Mouse (Mus musculus) kidney, adult 8-10 months (tissue): Measurements from ENCODE around the gene Scd2.
"Not testable (repeated sequence)": the region's sequence is repeated elsewhere in the genome, so short reads cannot be mapped to it uniquely, and the experiment has no call there.

Experiments used
- DNase-seq, 2 experiments: peaks; one replicate each; pipeline ENCODE4 v3.0.0; 2022

Scd2 gene

DNA sequence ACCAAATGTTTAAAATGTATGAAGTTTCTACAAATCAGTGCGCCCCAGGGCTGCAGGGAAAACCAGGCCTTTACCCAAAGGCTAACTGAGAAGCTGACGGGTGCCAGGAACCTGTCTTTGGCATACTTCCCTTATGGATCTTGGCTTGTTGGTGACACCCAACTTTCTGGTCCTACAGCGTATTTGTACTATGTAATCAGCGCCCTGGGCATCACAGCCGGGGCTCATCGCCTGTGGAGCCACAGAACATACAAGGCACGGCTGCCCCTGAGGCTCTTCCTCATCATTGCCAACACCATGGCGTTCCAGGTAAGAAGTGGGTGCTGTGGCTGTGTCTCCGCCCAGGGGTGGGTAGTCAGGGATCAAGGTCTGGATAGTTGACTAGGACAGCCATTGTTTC, 4.4 kb downstream of the Scd2 start:
- DNase-seq, result no peak

DNA sequence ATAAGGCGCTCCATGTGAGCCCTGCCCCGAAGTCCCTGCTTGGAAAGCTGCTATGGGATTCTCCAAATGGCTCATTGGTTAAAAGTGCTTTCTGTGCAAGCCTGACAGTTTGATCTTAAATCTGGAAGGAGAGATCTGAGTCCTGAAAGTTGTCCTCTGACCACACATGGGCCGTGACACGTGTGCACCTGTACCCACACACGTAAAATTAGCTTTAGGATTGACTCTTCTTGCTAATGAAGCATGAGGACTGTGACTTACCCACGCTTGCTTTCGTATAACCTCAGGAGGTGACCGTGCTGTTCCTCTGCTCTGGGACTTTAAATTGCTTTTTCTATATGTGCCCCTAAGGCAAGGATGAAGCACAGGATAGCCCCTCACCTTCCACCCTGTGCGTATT, 5.6 kb downstream of the Scd2 start:
- DNase-seq, result no peak

DNA sequence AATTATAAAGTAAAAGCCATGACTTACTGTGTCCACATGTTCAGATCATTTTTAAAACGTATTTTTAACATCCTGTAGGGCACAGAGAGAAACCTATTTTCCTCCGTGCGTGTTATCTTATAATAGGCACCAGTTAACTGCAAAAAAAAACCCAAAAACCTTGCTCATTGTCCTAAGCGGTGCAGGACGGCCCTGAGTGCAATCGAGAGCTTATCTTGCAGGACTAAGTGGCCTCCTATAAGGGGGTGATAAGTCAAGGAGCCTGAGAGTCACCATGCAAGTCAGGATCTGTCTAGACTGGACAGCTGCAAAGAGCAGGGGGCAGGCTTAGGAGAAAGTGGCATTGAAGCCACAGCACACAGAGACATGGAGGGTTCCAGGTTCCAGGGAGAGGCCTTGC, 6.4 kb downstream of the Scd2 start:
- DNase-seq, result no peak

DNA sequence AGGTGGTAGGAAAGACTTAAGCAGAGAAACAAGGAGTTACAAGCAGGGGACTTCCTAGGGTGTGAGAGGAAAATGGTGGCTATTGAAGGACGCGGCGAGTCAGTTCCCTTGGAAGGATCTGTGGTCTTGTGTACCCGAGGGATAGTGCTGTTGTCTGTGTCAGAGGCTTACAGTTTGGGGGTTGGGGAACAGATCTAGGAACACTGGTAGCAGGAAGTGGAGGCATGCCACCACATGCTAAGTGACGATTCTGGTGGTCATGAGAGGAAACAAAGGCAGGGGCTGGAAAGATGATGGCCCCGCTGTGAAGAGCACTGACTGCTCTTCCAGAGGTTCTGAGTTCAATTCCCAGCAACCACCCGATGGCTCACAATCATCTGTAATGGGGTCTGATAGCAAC, 7.0 kb downstream of the Scd2 start:
- no peak for DNase-seq

DNA sequence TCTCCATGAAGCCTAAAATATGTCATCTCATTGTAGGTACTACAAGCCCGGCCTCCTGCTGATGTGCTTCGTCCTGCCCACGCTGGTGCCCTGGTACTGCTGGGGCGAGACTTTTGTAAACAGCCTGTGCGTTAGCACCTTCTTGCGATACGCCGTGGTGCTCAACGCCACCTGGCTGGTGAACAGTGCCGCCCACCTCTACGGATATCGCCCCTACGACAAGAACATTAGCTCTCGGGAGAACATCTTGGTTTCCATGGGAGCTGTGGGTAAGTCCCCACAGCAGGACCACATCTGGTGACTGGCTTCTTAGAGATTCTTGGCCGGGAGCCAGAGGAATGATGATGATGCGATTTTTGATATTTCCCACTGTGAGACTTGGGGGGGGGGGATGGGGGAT, 7.7 kb downstream of the Scd2 start:
- DNase-seq, result no peak

DNA sequence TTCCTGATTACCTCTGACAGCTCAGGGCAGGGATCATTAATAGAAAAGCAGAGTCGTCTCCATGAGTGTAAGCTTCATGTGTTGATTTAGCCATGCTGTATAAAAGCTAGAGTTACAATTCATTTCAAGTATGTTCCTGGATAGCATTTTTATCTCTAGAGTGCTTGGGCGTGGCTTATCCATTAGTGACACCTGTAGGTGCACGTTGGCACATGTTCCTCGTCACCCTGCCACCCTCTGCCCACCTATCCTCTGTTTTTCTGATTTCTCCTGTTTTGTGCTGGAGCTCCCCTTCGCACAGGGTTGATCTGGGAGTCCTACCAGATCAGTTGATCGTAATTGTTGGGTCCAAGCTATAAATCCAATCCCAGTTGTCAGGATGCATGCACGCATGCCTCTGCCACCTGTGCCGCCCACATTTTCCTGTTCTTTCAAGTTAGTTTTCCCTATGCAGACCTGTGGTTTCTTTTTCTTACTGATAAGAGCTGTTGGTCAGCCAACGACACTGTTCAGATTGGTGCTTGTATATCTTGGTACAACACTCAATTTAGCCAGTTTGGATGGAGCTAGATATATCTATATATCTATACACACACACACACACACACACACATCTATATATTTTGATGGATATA, 8.3 kb downstream of the Scd2 start:
- no peak for DNase-seq

DNA sequence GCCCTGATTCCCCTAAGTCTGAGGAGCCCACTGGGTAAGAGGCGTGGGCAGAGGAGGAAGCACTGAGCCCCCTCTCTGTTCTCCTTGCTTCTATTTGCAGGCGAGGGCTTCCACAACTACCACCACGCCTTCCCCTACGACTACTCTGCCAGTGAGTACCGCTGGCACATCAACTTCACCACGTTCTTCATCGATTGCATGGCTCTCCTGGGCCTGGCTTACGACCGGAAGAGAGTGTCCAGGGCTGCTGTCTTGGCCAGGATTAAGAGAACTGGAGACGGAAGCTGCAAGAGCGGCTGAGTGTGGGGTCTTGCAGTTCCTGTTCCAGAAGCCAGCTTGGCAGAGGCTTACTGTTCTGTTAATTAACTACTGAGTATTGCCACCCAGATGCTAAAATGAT, 9.4 kb downstream of the Scd2 start:
- DNase-seq, result no peak

DNA sequence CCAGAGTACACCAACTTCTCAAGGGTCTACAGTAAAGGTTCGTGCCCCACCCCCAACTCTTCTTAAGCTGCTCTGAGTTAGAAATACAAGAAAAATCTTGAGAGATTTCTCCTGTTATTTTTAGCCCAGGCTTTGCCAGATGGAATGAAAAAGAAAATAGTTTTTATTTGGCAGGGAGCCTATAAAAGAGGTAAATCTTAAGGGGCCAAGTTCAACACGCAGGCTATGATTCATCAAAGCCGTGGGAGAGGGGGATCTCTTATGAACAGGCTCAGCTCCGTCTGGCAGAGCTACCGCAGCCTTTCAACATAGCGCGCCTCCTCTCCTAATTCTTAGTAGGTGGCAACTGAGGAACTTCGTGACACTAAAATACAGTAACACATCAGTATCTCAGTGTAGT, 10.0 kb downstream of the Scd2 start:
- no peak for DNase-seq

DNA sequence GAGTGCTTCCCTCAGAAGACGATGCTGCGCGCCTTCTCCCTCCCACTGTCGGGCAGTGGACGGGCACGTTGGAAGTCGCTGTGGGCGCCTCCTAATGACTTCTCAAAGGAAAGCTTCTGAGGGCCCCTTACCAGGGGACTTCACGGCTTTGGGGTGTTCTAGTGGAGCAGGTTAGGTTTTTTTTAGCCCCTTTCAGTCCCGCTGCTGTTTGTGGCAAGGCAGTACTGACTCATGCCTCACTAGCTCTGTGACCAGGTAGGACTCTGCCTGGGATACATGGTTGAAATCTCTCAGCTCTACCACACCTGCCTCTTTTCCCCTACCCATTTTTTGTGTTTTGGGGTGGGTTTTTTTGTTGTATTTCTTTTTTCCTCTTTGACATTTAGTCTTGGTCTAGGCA, 10.9 kb downstream of the Scd2 start:
- no peak for DNase-seq

DNA sequence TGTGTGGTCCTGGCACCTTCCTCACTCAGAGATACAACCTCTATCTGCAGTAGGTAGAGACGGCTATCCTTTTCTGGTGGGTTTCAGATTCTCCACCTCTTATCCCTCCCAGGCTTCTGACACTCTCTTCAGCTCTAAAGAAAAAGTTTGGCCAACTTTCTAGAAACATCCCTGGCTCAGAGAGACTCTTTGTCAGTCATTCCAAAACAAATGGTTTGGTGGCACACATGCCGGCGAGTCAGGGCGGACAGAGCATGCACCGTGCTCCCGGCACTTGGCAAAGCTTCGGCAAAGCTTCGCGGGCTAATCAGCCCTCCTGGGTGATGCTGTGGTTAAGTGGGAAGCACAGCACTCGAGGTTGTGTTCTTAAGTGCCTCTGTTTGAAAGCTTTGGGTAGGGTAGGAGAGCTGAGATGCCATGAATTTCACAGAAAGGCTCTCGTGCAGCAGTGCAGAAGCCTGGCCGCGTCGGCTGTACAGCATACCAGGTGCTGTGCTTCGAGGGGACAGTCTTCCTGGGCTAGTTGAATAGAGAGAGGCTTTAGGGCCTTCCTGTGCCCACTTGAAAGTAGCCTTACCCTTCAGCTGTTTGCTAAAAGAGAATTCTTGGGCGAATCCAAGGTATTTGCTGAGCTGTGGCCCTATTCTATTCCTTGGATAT, 11.5 kb downstream of the Scd2 start:
- no peak for DNase-seq

DNA sequence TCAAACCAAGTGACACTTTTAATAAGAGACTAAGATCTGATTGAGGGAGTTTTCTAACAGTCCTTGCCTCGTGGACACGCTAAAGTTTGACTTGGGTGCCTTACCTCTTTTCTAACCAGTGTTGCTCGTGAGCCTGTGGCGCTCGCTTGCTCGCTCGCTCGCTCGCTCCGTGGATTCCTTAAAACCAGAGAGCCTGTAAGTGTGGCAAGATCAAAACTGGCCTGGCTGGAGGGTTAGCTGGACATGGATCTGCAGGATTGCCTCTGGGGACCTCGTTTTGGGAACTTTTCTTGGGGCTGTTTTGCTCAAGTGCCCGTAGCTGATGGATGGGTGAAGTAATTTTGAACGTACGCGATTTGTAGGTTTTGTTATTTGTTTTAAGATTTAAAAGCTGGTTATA, 12.2 kb downstream of the Scd2 start:
- no peak for DNase-seq

DNA sequence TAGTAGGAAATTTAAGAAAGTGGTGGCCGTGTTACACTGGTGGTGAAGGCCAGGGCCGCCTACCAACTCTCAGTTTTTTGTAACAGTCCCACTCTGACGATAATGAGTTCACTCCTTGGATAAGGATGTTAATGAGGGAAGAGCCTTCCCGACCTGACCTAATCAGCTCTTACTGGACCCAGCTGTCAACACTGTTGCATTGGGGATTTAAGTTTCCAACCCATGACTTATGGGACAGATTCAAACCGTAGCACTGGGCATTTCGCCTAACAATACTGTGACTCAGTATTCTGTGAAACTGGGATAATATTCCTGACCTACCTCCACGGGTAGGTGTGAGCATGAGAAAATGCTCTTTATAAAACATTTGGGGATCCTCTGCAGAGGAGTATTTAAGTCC, 12.7 kb downstream of the Scd2 start:
- no peak for DNase-seq

DNA sequence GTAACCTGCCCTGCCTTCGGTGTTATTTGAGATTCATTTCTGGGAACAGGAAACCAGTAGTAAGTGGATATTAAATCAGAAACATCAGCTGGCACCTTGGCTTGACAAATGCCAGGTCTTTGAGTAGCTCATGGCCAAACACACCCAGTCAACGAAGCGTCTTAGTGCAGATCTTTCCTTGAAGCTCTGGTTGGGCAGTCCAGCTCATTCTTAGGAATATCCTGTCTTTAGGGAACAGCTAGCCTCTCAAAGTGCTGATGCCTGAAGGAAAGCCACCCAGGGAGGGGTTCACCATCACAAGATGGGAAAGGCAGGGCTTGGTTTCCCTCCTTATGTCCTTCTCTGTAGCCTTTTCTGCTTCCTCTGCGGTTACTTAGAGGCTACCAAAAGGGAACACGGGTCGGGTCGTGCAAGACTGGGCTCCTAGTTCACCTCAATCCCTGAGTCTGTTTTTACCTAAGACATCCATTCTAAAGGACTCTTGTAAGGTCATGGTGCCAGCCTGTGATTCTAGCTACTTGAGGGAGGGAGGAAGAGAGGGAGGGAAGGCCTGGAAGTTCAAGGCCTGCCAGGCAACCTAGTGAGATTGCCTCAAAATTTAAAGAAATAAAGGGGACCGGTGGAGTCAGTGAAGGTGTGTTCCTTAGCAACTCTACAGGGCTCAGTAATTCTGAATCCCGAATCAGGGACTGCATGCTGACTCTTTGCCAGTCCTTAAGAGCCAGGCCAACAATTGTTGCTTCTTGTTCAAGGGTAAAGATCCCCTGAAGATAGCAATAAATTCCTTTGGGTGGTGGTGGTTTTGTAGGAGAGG, 13.8 kb downstream of the Scd2 start:
- no peak for DNase-seq

DNA sequence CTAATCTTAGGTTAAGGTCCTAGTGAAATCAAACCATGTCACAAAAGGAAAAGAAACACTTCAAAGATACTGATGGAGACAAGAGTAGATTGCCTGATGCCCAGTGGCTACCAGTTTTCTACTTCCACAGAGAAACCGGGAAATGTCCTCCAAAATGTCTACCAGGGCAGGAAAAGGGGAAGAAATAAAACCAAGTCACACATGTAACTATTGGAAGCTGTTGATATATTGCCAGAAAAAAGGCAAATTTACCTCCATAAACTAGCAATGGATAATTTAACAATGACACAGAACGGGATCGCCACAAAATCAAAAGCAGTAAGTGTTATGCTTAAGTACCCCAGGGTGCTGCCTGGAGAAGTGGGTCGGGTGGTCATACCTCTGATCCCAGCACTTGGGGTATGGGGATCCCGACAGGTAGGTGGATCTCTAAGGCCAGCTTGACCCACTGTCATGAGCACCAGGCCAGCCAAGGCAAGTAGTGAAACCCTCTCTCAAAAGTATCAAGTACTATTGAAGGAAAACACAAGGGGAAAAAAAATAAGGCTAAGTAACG, 14.5 kb downstream of the Scd2 start:
- DNase-seq, result no peak

DNA sequence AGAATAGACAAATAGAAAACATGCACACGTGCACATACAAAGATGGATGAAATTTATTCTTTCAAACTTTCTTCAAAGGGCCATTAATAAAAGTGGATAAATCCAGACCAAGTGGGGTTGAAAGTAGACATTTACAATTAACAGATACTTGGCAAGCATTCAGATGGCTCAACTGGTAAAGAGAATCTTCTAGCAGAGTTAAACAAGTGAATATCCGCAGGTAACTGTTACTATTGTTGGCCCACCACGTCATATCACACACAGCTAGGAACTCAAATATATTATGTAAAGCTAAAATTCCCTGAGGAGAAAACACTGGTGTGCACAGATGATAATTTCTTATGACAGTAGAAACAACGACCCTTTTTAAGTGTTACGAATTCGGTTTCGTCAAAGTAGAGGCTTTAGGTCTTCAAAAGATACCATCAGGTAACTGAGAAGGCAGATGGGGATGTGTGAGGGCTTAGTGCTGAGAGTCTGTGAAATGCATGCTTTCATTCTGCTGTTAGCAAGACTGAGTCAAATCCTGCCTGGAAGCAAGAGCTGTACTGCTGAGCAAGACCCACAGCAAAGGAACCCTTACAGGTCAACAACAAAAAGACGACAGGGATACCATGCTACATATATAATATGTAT, 15.3 kb downstream of the Scd2 start:
- DNase-seq, result no peak

DNA sequence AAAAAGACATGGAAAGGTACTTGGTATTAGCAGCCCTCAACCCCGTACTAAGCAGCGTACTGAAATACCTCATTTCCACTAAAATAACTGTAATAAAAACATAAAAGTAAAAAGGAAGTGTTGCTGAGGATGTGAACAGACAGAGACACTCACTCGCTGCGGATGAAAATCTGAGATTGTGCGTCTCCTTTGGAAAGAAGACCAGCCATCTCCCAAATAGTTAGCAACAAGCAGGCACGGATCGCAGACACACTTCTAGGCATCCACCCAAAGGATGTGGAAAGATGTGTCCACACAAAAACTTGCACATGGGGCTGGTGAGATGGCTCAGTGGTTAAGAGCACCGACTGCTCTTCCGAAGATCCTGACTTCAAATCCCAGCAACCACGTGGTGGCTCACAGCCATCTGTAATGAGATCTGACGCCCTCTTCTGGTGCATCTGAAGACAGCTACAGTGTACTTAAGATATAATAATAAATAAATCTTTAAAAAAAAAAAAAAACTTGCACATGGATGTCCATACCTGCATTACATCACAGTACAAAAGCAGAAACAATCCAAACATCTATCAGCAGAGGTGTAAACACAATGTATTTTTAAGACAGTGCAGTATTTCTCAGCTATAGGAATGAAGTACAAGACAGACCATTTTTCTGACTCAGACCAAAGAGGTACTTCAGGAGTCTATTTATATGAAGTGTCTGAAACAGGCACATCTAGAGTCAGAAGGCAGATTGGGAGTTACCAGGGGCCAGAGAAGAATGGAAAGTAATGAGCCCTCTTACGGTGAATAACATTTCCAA, 16.1 kb downstream of the Scd2 start:
- DNase-seq, result no peak

DNA sequence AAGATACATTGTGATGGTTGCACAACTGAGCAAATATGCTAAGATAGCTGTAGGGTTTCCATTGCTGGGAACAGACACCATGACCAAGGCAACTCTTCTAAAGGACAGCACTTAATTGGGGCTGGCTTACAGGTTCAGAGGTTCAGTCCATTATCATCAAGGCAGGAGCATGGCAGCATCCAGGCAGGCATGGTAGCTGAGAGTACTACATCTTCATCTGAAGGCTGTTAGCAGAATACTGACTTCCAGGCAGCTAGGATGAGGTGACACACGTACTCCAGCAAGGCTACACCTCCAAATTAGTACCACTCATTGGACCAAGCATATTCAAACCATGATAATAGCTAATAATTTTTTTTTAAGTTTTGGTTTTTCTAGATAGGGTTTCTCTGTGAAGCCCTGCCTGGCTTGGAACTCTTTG, 16.7 kb downstream of the Scd2 start:
- DNase-seq, result not testable (repeated sequence)

DNA sequence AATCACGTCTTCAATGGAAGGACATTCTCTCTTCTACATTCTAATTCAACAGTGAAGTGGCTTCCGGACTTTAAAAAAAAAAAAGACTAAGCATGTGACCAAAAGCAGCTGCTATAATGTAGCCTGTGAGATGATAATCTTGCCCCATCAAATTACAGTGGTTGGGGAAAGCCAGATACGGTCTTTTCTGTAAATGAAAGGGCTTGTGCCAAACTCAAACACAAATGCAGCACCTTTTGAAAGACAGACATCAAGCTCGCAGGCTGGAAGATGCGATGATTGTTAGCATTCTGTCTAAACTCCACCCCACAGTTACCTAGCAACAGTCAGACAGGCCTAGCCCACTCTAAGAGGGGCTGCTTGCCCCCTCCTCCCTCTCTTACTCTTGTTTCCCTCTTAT, 17.3 kb downstream of the Scd2 start:
- DNase-seq, result no peak

DNA sequence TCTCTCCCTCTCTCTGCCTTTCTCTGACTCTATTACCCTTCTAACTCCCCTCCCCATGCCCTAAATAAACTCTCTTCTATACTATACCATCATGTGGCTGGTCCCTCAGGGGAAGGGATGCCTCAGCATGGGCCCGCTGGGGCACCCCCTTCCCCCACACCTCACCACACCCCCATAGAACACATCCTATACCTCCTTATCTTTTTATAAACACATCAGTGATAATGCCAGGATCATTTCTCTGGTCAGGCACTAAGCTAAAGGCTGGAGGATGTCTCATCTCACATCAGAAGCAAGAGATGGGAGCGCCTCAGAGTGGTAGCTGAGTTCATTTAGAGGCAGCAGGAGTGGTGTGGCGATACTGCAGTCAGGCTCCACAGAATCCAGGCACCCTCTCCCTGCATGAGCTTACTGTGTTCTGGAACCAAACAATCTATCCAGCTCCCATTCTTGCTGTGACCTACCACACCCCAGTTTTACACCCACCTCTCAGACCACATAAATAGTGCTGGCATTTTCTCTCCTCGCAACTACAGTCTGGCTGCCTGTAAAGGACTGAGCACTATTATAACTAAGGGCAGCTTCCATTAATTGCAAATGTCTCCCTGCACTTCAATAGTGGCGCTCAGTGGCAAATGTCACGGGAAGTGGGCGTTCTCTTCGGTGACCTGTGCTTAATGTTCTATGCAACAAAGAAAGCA, 18.0 kb downstream of the Scd2 start:
- DNase-seq, result no peak

DNA sequence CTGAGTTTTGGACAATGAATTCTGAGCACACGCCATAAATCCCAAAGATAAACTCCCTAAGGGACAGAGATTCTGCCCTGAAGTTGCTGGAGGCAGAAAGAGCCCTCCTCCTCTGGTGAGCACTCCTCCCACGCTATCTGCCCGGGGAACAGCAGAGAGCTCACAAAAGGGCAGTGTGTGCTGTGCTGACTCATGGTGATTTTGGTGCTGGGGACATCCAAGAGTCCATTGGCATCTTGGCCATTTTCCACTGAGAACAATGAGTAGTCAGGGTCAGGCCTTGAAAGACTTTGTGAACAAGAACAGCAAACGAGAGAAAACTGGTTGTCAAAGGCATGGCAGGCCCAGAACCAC, 18.5 kb downstream of the Scd2 start:
- DNase-seq, result peak; percentile 24 to 32

DNA sequence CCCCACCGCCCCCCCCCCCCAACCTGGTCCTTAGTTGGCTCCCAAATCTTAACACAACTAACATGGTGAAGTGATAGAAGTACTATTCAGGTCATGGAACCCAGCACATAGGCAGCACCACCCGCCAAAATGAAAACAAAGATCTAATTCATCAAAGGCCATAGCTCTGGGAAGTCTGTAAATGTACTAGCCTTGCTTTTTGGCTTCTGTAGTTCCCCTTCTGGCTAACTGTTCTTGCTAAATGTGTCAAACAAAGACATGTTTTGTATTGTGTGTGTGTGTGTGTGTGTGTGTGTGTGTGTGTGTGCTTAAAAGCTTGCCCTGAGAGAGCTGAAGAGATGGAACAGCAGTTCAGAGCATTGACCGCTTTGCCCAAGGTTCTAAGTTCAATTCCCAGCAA, 19.6 kb downstream of the Scd2 start:
- no peak for DNase-seq

DNA sequence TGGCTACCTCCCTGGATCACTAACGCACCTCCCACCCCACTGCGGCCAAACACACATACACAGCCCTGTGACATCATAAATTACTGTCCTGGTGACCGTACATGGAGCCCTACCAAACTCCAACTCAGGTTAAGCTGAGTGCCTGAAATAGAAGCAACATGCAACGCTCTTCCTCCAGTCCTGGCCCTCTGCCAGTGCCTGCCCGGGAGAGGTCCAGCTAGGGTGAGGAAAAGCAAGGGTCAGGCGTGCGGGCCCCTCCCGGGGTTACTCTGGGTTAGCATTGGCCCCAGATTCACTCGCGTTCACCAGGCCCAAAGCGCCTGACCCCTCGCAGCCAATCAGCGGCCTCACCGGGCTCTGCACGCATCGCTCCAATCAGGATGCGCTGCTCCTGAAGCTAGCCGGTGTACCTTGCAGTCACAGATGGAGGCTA, 20.9 kb downstream of the Scd2 start:
- peak; percentile 92 to 94 for DNase-seq
